In genomic region chr6:30616491-30616941, GRCm38 (mm10) we compare ENCODE assay signal across 10 mouse cellular contexts. TPM values are rescaled to one million over a fixed set of nuclear protein-coding genes. Genes with fewer than 3 reads are reported as not detected.
DNase-seq lines count a peak whose midpoint lies in the region; ATAC-seq lines count a peak whose summit lies in the region.
"Had no signal": no experiment of that assay in that cellular context is flagged by ENCODE, and none has a peak within 500 bp of the region (broad histone marks: within the 10 kb centered on the region; RNA-seq: fewer than 3 reads in every experiment).

No protein-coding gene starts in this region.

- no peaks in the 10 kb centered on the region for H3K9me3 ChIP-seq in heart, embryonic 12.5 days (replicated peaks)
- no peaks in the 10 kb centered on the region for H3K9me3 ChIP-seq in hindbrain, embryonic 13.5 days
- no peaks in the 10 kb centered on the region for H3K9me3 ChIP-seq in midbrain, embryonic 15.5 days

- intact Hi-C loops in heart, postnatal 14 days (cut with DNase I) = no loop called here

- no peaks in the 10 kb centered on the region for H3K36me3 ChIP-seq in heart, embryonic 12.5 days
- no peaks in the 10 kb centered on the region for H3K36me3 ChIP-seq in hindbrain, embryonic 13.5 days
- H3K36me3 ChIP-seq in midbrain, embryonic 15.5 days (replicated peaks) = no peaks in the 10 kb centered on the region

- ATAC-seq in heart, embryonic 12.5 days (ENCODE audit: insufficient number of reproducible peaks, low FRiP score) = no peak
- no peak for ATAC-seq in hindbrain, embryonic 13.5 days (ENCODE audit: low FRiP score)
- ATAC-seq in midbrain, embryonic 15.5 days (replicated peaks) = 0 out of 2 replicates have a peak, but pooled peaks have one; percentile 16
- no peak for ATAC-seq in activated CD4-positive, CD25-positive, alpha-beta regulatory T cell, adult 4 months

- 9% methylated on average over 8 of the region's 8 CpGs for WGBS in heart, embryonic 12.5 days
- WGBS in hindbrain, embryonic 13.5 days = 2% methylated on average over 8 of the region's 8 CpGs
- WGBS in midbrain, embryonic 15.5 days = 5% methylated on average over 8 of the region's 8 CpGs

- no peak for DNase-seq in heart, postnatal 14 days
- DNase-seq in embryo, embryonic 10.5 days (ENCODE audit: low spot score) = peak; percentile 85
- DNase-seq in layer of hippocampus, postnatal 25 days (ENCODE audit: extremely low spot score in 1 of 2, low spot score in 1 of 2) = no peak
- DNase-seq in thymus, postnatal 36 days = no peak

- peaks cover 56% of the 10 kb centered on the region for H3K4me1 ChIP-seq in heart, embryonic 12.5 days (replicated peaks)
- H3K4me1 ChIP-seq in hindbrain, embryonic 13.5 days (replicated peaks) = peaks cover 48% of the 10 kb centered on the region
- peaks cover 41% of the 10 kb centered on the region for H3K4me1 ChIP-seq in midbrain, embryonic 15.5 days

- peak overlapping the region; percentile 68 for H3K27ac ChIP-seq in heart, embryonic 12.5 days (ENCODE audit: poor library complexity, severe bottlenecking)
- H3K27ac ChIP-seq in hindbrain, embryonic 13.5 days = peak overlapping the region; percentile 84
- peak overlapping the region; percentile 89 for H3K27ac ChIP-seq in midbrain, embryonic 15.5 days

- peak overlapping the region; percentile 44 for H3K4me2 ChIP-seq in heart, embryonic 12.5 days
- 0 out of 2 replicates have a peak overlapping the region, but pooled peaks have one; percentile 21 for H3K4me2 ChIP-seq in hindbrain, embryonic 13.5 days
- 0 out of 2 replicates have a peak overlapping the region, but pooled peaks have one; percentile 29 for H3K4me2 ChIP-seq in midbrain, embryonic 15.5 days

- H3K27me3 ChIP-seq in heart, embryonic 12.5 days (replicated peaks) = no peaks in the 10 kb centered on the region
- H3K27me3 ChIP-seq in hindbrain, embryonic 13.5 days = 0 out of 2 replicates have a peak, but pooled peaks cover 3% of the 10 kb centered on the region
- H3K27me3 ChIP-seq in midbrain, embryonic 15.5 days (replicated peaks) = no peaks in the 10 kb centered on the region

- no peak overlapping the region for H3K4me3 ChIP-seq in heart, embryonic 12.5 days
- H3K4me3 ChIP-seq in hindbrain, embryonic 13.5 days = no peak overlapping the region
- no peak overlapping the region for H3K4me3 ChIP-seq in midbrain, embryonic 15.5 days

- peak overlapping the region; percentile 57 for H3K9ac ChIP-seq in heart, embryonic 12.5 days
- H3K9ac ChIP-seq in hindbrain, embryonic 13.5 days = no peak overlapping the region
- H3K9ac ChIP-seq in midbrain, embryonic 15.5 days = no peak overlapping the region

RNA-seq across cellular contexts. Expression of gene Cpa5, which starts 5.7 kb away (rescaled TPM):
- 1.1 and 1.9 TPM in 2 replicates for polyA plus RNA-seq in heart, embryonic 12.5 days (2016; fragmentation: Nextera tagmentation; extraction: Ambion mirVana)
- total RNA-seq in heart, postnatal 14 days (2021) = not detected
- not detected in 2 replicates for polyA plus RNA-seq in hindbrain, embryonic 13.5 days (2015; fragmentation: Nextera tagmentation; extraction: Ambion mirVana)
- not detected in 2 replicates for polyA plus RNA-seq in midbrain, embryonic 15.5 days (2015; fragmentation: Nextera tagmentation; extraction: Ambion mirVana)
- polyA plus RNA-seq in activated CD4-positive, CD25-positive, alpha-beta regulatory T cell, adult 4 months (2017; shearing (Covaris generic)) = not detected
- not detected for total RNA-seq in layer of hippocampus, postnatal 25 days (2021)
- total RNA-seq: adrenal gland, postnatal 10 days; liver, adult 2 months had no signal
- polyA plus RNA-seq: liver, adult 2 months had no signal

RNA-seq across cellular contexts. Expression of gene Cpa1, which starts 22.5 kb away (rescaled TPM):
- 1.8 and 2.0 TPM in 2 replicates for polyA plus RNA-seq in heart, embryonic 12.5 days (2016; fragmentation: Nextera tagmentation; extraction: Ambion mirVana)
- 1 to 10 TPM; 1.0 to 2.4 TPM for total RNA-seq in heart, postnatal 14 days (2021)
- 0.71 and 1.1 TPM in 2 replicates for polyA plus RNA-seq in hindbrain, embryonic 13.5 days (2015; fragmentation: Nextera tagmentation; extraction: Ambion mirVana)
- 0.63 and 0.89 TPM in 2 replicates for polyA plus RNA-seq in midbrain, embryonic 15.5 days (2015; fragmentation: Nextera tagmentation; extraction: Ambion mirVana)
- polyA plus RNA-seq in activated CD4-positive, CD25-positive, alpha-beta regulatory T cell, adult 4 months (2017; shearing (Covaris generic)) = not detected
- total RNA-seq in layer of hippocampus, postnatal 25 days (2021) = not detected

RNA-seq across cellular contexts. Expression of gene Cpa4, which starts 48.3 kb away (rescaled TPM):
- 2.9 and 3.1 TPM in 2 replicates for polyA plus RNA-seq in heart, embryonic 12.5 days (2016; fragmentation: Nextera tagmentation; extraction: Ambion mirVana)
- total RNA-seq in heart, postnatal 14 days (2021) = not detected
- 1.4 and 1.5 TPM in 2 replicates for polyA plus RNA-seq in hindbrain, embryonic 13.5 days (2015; fragmentation: Nextera tagmentation; extraction: Ambion mirVana)
- polyA plus RNA-seq in midbrain, embryonic 15.5 days (2015; fragmentation: Nextera tagmentation; extraction: Ambion mirVana) = 1.0 and 1.5 TPM in 2 replicates
- under 1 TPM in 1 of 2 experiments, not detected in 1; 0.16 TPM for polyA plus RNA-seq in activated CD4-positive, CD25-positive, alpha-beta regulatory T cell, adult 4 months (2017; shearing (Covaris generic))
- total RNA-seq in layer of hippocampus, postnatal 25 days (2021) = not detected
- total RNA-seq: liver, adult 2 months had no signal
- polyA plus RNA-seq: liver, adult 2 months had no signal
